Mouse (Mus musculus) brain, embryonic 14.5 days (tissue): ENCODE measurements at regions not wholly inside any gene's neighbourhood (a gene's known extent, or its start where the extent isn't known, plus 50 kb on each side); places are given as distances from the start of the nearest gene placed in this dataset.

Experiments
- CTCF ChIP-seq: fragments of 200-500 bp; IDR thresholded peaks from 2 replicates; pipeline ENCODE4 v1.5.1; 2012; ENCODE audit warnings: inconsistent platforms, mild to moderate bottlenecking, moderate library complexity, borderline replicate concordance; ENCODE audit not compliant: insufficient read depth, insufficient read length; ENCODE audit errors: extremely low read depth
- POLR2A ChIP-seq: fragments of 200-500 bp; IDR thresholded peaks from 2 replicates; pipeline ENCODE4 v1.6.1; 2012; ENCODE audit warnings: mild to moderate bottlenecking, inconsistent platforms, borderline replicate concordance; ENCODE audit not compliant: poor library complexity, insufficient read depth, insufficient read length, severe bottlenecking; ENCODE audit errors: extremely low read depth

DNA sequence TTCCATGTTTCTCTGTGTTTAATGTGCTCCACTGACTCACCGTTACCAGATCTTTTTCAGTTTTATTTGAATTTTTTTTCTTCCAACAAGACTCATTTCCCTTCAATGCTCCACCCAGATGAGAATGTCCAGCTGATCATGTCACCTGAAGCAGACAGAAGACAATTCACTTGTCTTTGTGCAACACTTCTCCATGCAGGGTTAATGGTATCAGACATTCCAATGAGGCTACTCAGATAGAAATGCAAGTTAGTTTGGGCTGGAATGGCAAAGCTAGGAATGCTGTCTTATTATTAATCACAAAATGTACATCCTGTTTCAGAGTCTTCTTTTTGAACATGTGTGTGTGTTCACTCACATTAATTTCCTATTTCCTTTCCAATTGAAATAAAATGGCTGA, 77.2 kb upstream of the Col11a1 start:
- no peak for TF ChIP-seq POLR2A
- TF ChIP-seq CTCF: no peak
